Mouse (Mus musculus) heart, adult 2 months (tissue): Measurements from ENCODE around the gene Hoxb7. TPM values are rescaled to one million over a fixed set of nuclear protein-coding genes. Genes with fewer than 3 reads are reported as not detected.

Source experiments
- DNase-seq, 2 experiments: peaks; one replicate each; pipeline ENCODE4 v3.0.0; 2021
- H3K27ac ChIP-seq: fragments of 200-600 bp; 2 replicates; pipeline ENCODE4 v1.8.1; 2022
- H3K27me3 ChIP-seq: fragments of 200-500 bp; 2 replicates; pipeline ENCODE4 v1.6.1; 2012; ENCODE audit warnings: mild to moderate bottlenecking, low read length, inconsistent platforms, mixed read lengths; ENCODE audit not compliant: control insufficient read depth, insufficient read depth
- H3K36me3 ChIP-seq: fragments of 200-500 bp; 2 replicates; pipeline ENCODE4 v1.6.1; 2012; ENCODE audit warnings: low read length, inconsistent platforms; ENCODE audit not compliant: control insufficient read depth, insufficient read depth
- H3K4me1 ChIP-seq: fragments of 200-500 bp; 2 replicates; pipeline ENCODE4 v1.6.1; 2011; ENCODE audit warnings: low read length; ENCODE audit not compliant: control insufficient read depth, insufficient read depth
- H3K4me3 ChIP-seq: fragments of 200-600 bp; 2 replicates; pipeline ENCODE4 v1.8.1; 2022
- H3K79me2 ChIP-seq: fragments of 200-500 bp; replicated peaks from 2 replicates; pipeline ENCODE4 v1.6.1; 2012; ENCODE audit warnings: mild to moderate bottlenecking, inconsistent platforms, low read length, moderate library complexity, mixed read lengths; ENCODE audit not compliant: control insufficient read depth, insufficient read depth
- H3K9ac ChIP-seq: fragments of 200-500 bp; 2 replicates; pipeline ENCODE4 v1.6.1; 2012; ENCODE audit warnings: low read depth, mild to moderate bottlenecking, control low read depth, inconsistent platforms, low read length, mixed read lengths
- CTCF ChIP-seq: fragments of 200-600 bp; IDR thresholded peaks from 2 replicates; pipeline ENCODE4 v1.8.1; 2022; ENCODE audit warnings: antibody characterized with exemption, mild to moderate bottlenecking, moderate library complexity
- EP300 ChIP-seq: fragments of 200-500 bp; IDR thresholded peaks from 2 replicates; pipeline ENCODE4 v1.6.1; 2011; ENCODE audit warnings: low read depth, low read length, control low read depth; ENCODE audit not compliant: insufficient read depth
- POLR2A ChIP-seq: fragments of 200-500 bp; IDR thresholded peaks from 2 replicates; pipeline ENCODE4 v1.6.1; 2011; ENCODE audit warnings: mild to moderate bottlenecking, low read depth, low read length, control low read depth; ENCODE audit not compliant: insufficient read depth
- WGBS: fragments of 180-500 bp; shearing (Covaris S2); methylation state at CpG from one replicate; pipeline ENCODE4 v1.1.7; 2018; 5-methylcytosine and 5-hydroxymethylcytosine counted together
- intact Hi-C: fragments of 180-260 bp; cut with DNase I; formaldehyde crosslinking; loops from one replicate; pipeline ENCODE4 v1.15.1; 2025
- polyA plus RNA-seq: library from polyadenylated mRNA; depleted of rRNA; stranded (reverse); fragments of >200 nt; gene quantifications from 2 replicates; pipeline ENCODE4 v1.2.3, GENCODE M21; 2012
- total RNA-seq, 2 experiments: library from RNA; stranded (reverse); gene quantifications; 2 replicates each; pipeline ENCODE4 v1.2.3; 2021

Hoxb7 gene
- total and polyA plus RNA-seq, 3 experiments, result not detected

GRCm38 (mm10) chr11:96310183-96310938 is 23.9 kb downstream of the Hoxb7 start:
- TF ChIP-seq POLR2A, result no peak
- TF ChIP-seq EP300, result no peak
- TF ChIP-seq CTCF, result no peak
- Histone ChIP-seq H3K79me2 (no peaks in the 10 kb centered on the region), H3K4me3 (no peak overlapping the region), H3K27me3 (peaks cover 3% of the 10 kb centered on the region), H3K36me3 (no peaks in the 10 kb centered on the region), H3K9ac (no peak overlapping the region), H3K4me1 (no peaks in the 10 kb centered on the region), H3K27ac (no peak overlapping the region)
- 25% methylated on average over 20 of the region's 20 CpGs for WGBS
- intact Hi-C loops, result loop anchor here (2.0 kb wide), 1 partner anchor 96 kb away; no protein-coding TSS in a partner anchor
- no peak for DNase-seq

GRCm38 (mm10) chr11:96311097-96311496 is 24.7 kb downstream of the Hoxb7 start:
- peaks cover 6% of the 10 kb centered on the region for H3K27me3 ChIP-seq
- no peak for DNase-seq
- peak overlapping the region; percentile 28; the same call in 1 of the 2 replicates for H3K4me3 ChIP-seq
- no peak overlapping the region for H3K27ac ChIP-seq
- no peaks in the 10 kb centered on the region for H3K4me1 ChIP-seq
- no peak for TF ChIP-seq POLR2A
- TF ChIP-seq CTCF, result no peak
- TF ChIP-seq EP300, result no peak
- no peak overlapping the region for H3K9ac ChIP-seq
- WGBS, result 21% methylated on average over 6 of the region's 6 CpGs
- no peaks in the 10 kb centered on the region for H3K79me2 ChIP-seq
- no peaks in the 10 kb centered on the region for H3K36me3 ChIP-seq
- intact Hi-C loops, result loop anchor here (2.0 kb wide), 1 partner anchor 96 kb away; no protein-coding TSS in a partner anchor

GRCm38 (mm10) chr11:96311520-96312417 is 25.3 kb downstream of the Hoxb7 start:
- H3K9ac ChIP-seq, result no peak overlapping the region
- peak; percentile 83 for TF ChIP-seq CTCF
- TF ChIP-seq EP300, result no peak
- TF ChIP-seq POLR2A, result no peak
- 7% methylated on average over 31 of the region's 31 CpGs for WGBS
- H3K4me1 ChIP-seq, result no peaks in the 10 kb centered on the region
- no peak overlapping the region for H3K27ac ChIP-seq
- no peaks in the 10 kb centered on the region for H3K79me2 ChIP-seq
- H3K36me3 ChIP-seq, result no peaks in the 10 kb centered on the region
- H3K4me3 ChIP-seq, result peak overlapping the region; percentile 28
- H3K27me3 ChIP-seq, result peaks cover 6% of the 10 kb centered on the region
- intact Hi-C loops, result loop anchor here (2.0 kb wide), 1 partner anchor 95 kb away; no protein-coding TSS in a partner anchor
- DNase-seq, result peak; percentile 62 to 70

GRCm38 (mm10) chr11:96313134-96313533 is 26.7 kb downstream of the Hoxb7 start:
- no peak for DNase-seq
- H3K27ac ChIP-seq, result no peak overlapping the region
- no peak overlapping the region for H3K4me3 ChIP-seq
- no peaks in the 10 kb centered on the region for H3K79me2 ChIP-seq
- intact Hi-C loops, result no loop called here
- H3K27me3 ChIP-seq, result peaks cover 11% of the 10 kb centered on the region
- no peaks in the 10 kb centered on the region for H3K36me3 ChIP-seq
- H3K4me1 ChIP-seq, result no peaks in the 10 kb centered on the region
- no peak for TF ChIP-seq POLR2A
- no peak for TF ChIP-seq CTCF
- TF ChIP-seq EP300, result no peak
- 45% methylated on average over 2 of the region's 2 CpGs for WGBS
- H3K9ac ChIP-seq, result no peak overlapping the region

GRCm38 (mm10) chr11:96313806-96314428 is 27.5 kb downstream of the Hoxb7 start:
- Histone ChIP-seq H3K27ac (no peak overlapping the region; the same call in 1 of the 2 replicates), H3K27me3 (peaks cover 11% of the 10 kb centered on the region), H3K36me3 (no peaks in the 10 kb centered on the region), H3K79me2 (no peaks in the 10 kb centered on the region), H3K9ac (no peak overlapping the region), H3K4me3 (no peak overlapping the region), H3K4me1 (no peaks in the 10 kb centered on the region)
- 26% methylated on average over 12 of the region's 12 CpGs for WGBS
- no peak for TF ChIP-seq CTCF
- no peak for TF ChIP-seq EP300
- no peak for TF ChIP-seq POLR2A
- DNase-seq, result no peak
- intact Hi-C loops, result loop anchor here (1.0 to 2.0 kb wide), 2 partner anchors 27 to 39 kb away; no protein-coding TSS in a partner anchor
